Mouse (Mus musculus) forebrain, postnatal 0 days (tissue): ENCODE data around the gene Gm10256. TPM values are rescaled to one million over a fixed set of nuclear protein-coding genes. Genes with fewer than 3 reads are reported as not detected.
"Not testable (repeated sequence)": the region's sequence is repeated elsewhere in the genome, so short reads cannot be mapped to it uniquely, and the experiment has no call there.

Source experiments
- ATAC-seq: fragments of 200-750 bp; cut with Nextera tagmentation; 2 replicates; pipeline ENCODE4 v1.8.0; 2017; ENCODE audit warnings: mild to moderate bottlenecking, moderate library complexity
- DNase-seq: peaks from one replicate; pipeline ENCODE4 v3.0.0-alpha.2; 2015
- H3K27ac ChIP-seq: fragments of 300-500 bp; sonication (generic); 2 replicates; pipeline ENCODE4 v1.5.1; 2014; ENCODE audit warnings: low read depth, mild to moderate bottlenecking, antibody characterized with exemption, low read length, moderate library complexity, mixed read lengths
- H3K27me3 ChIP-seq: fragments of 300-500 bp; sonication (generic); 2 replicates; pipeline ENCODE4 v1.6.1; 2014; ENCODE audit warnings: mild to moderate bottlenecking, low read length, mixed read lengths; ENCODE audit not compliant: insufficient read depth
- H3K36me3 ChIP-seq: fragments of 300-500 bp; sonication (generic); 2 replicates; pipeline ENCODE4 v1.6.1; 2014; ENCODE audit warnings: mild to moderate bottlenecking, moderate library complexity; ENCODE audit not compliant: insufficient read depth
- H3K4me1 ChIP-seq: fragments of 300-500 bp; sonication (generic); 2 replicates; pipeline ENCODE4 v1.6.1; 2014; ENCODE audit warnings: antibody characterized with exemption; ENCODE audit not compliant: insufficient read depth
- H3K4me2 ChIP-seq: fragments of 300-500 bp; sonication (generic); 2 replicates; pipeline ENCODE4 v1.6.1; 2014; ENCODE audit warnings: low read depth, mild to moderate bottlenecking, moderate library complexity
- H3K4me3 ChIP-seq: fragments of 300-500 bp; sonication (generic); 2 replicates; pipeline ENCODE4 v1.5.1; 2014; ENCODE audit warnings: low read depth, low read length, mixed read lengths
- H3K9ac ChIP-seq: fragments of 300-500 bp; sonication (generic); 2 replicates; pipeline ENCODE4 v1.6.1; 2014; ENCODE audit warnings: mild to moderate bottlenecking
- H3K9me3 ChIP-seq: fragments of 300-500 bp; sonication (generic); 2 replicates; pipeline ENCODE4 v1.6.1; 2016; ENCODE audit warnings: low read length
- WGBS: fragments of 180-500 bp; shearing (Covaris S2); extraction: QIAGEN DNeasy Blood & Tissue Kit; methylation state at CpG from one replicate; pipeline ENCODE4 v1.1.7; 2014; 5-methylcytosine and 5-hydroxymethylcytosine counted together
- polyA plus RNA-seq: library from polyadenylated mRNA; unstranded; fragments of >200 nt; fragmentation: Nextera tagmentation; extraction: Ambion mirVana; gene quantifications from 2 replicates; pipeline ENCODE4 v1.2.1, GENCODE M21; 2015
- total RNA-seq: library from RNA; depleted of rRNA; stranded (reverse); fragments of >200 nt; gene quantifications from 2 replicates; pipeline ENCODE4 v1.2.3, GENCODE M21; 2014; rRNA removed

Gene Gm10256
- total RNA-seq (not detected in 2 replicates), polyA plus RNA-seq (not detected in 2 replicates)

- H3K4me3 ChIP-seq = not testable (repeated sequence)
- no CpG with 5 or more reads among the region's 9 CpGs for WGBS
Measured at GRCm38 (mm10) chrY:2830380-2830779, at the start of gene Gm10256, which contains the start of gene Rbmy. TSS of gene Gm10256 (plus strand) at chrY:2830699. TSS of gene Rbmy (plus strand) at chrY:2830680.

GRCm38 (mm10) chrY:2796105-2796504 is 34.4 kb upstream of the Gm10256 start, which contains the start of gene Gm4064:
TSS of gene Gm4064 (minus strand) at chrY:2796205.
- H3K27ac ChIP-seq, H3K9ac ChIP-seq, DNase-seq, H3K4me3 ChIP-seq, H3K36me3 ChIP-seq, H3K4me1 ChIP-seq, H3K9me3 ChIP-seq, H3K27me3 ChIP-seq, ATAC-seq, H3K4me2 ChIP-seq: not testable (repeated sequence)
- no CpG with 5 or more reads among the region's 8 CpGs for WGBS

More at GRCm38 (mm10) chrY:2830380-2830779, at the start of gene Gm10256, which contains the start of gene Rbmy:
- H3K36me3 ChIP-seq, H3K27ac ChIP-seq, H3K9ac ChIP-seq, H3K9me3 ChIP-seq, ATAC-seq, H3K27me3 ChIP-seq, DNase-seq, H3K4me1 ChIP-seq, H3K4me2 ChIP-seq: not testable (repeated sequence)

GRCm38 (mm10) chrY:2900689-2901088 is 70.2 kb downstream of the Gm10256 start, which contains the start of gene Gm10352:
TSS of gene Gm10352 (plus strand) at chrY:2900989.
- not testable (repeated sequence) for H3K27me3 ChIP-seq, H3K9me3 ChIP-seq, H3K27ac ChIP-seq, H3K4me2 ChIP-seq, H3K9ac ChIP-seq, H3K4me1 ChIP-seq, DNase-seq, H3K4me3 ChIP-seq, H3K36me3 ChIP-seq, ATAC-seq
- WGBS = no CpG with 5 or more reads among the region's 9 CpGs

Other genes starting within 250 kb of the Gm10256 start
- not detected in 2 replicates for gene H2al2c, start 231.6 kb upstream of the Gm10256 start, total RNA-seq
- gene H2al2c, start 231.6 kb upstream of the Gm10256 start, polyA plus RNA-seq = not detected in 2 replicates
- gene Sry, start 167.0 kb upstream of the Gm10256 start, total RNA-seq = not detected in 2 replicates
- gene Sry, start 167.0 kb upstream of the Gm10256 start, polyA plus RNA-seq = not detected in 2 replicates
- not detected in 2 replicates for gene H2al2b, start 110.0 kb upstream of the Gm10256 start, total RNA-seq
- not detected in 2 replicates for gene H2al2b, start 110.0 kb upstream of the Gm10256 start, polyA plus RNA-seq
- not detected in 2 replicates for gene Gm4064, start 34.5 kb upstream of the Gm10256 start, total RNA-seq
- gene Gm4064, start 34.5 kb upstream of the Gm10256 start, polyA plus RNA-seq = not detected in 2 replicates
- not detected in 2 replicates for gene Rbmy, start within 50 bp of the Gm10256 start, total RNA-seq
- not detected in 2 replicates for gene Rbmy, start within 50 bp of the Gm10256 start, polyA plus RNA-seq
- not detected in 2 replicates for gene Gm10352, start 70.3 kb downstream of the Gm10256 start, total RNA-seq
- gene Gm10352, start 70.3 kb downstream of the Gm10256 start, polyA plus RNA-seq = not detected in 2 replicates
- gene Gm29289, start 101.9 kb downstream of the Gm10256 start, total RNA-seq = not detected in 2 replicates
- gene Gm29289, start 101.9 kb downstream of the Gm10256 start, polyA plus RNA-seq = not detected in 2 replicates